Mouse (Mus musculus) embryonic facial prominence, embryonic 11.5 days (tissue): Measurements from ENCODE around the gene Taok3. TPM values are rescaled to one million over a fixed set of nuclear protein-coding genes. Genes with fewer than 3 reads are reported as not detected.
A peak's percentile ranks its signal among the peaks of the same experiment; 100 is the strongest.

Experiments used
- ATAC-seq: fragments of 200-750 bp; cut with Nextera tagmentation; replicated peaks from 2 replicates; pipeline ENCODE4 v1.8.0; 2017; ENCODE audit warnings: low read depth; ENCODE audit not compliant: insufficient number of reproducible peaks, low FRiP score, low TSS enrichment
- DNase-seq: peaks from one replicate; pipeline ENCODE4 v3.0.0-alpha.2; 2015; ENCODE audit warnings: low spot score
- H3K27ac ChIP-seq: fragments of 300-500 bp; sonication (generic); replicated peaks from 2 replicates; pipeline ENCODE4 v1.5.1; 2014; ENCODE audit warnings: mild to moderate bottlenecking, low read depth, low read length, control low read depth
- H3K27me3 ChIP-seq: fragments of 300-500 bp; sonication (generic); 2 replicates; pipeline ENCODE4 v1.6.1; 2014; ENCODE audit warnings: mild to moderate bottlenecking, low read length, moderate library complexity, mixed read lengths; ENCODE audit not compliant: control insufficient read depth, insufficient read depth
- H3K36me3 ChIP-seq: fragments of 300-500 bp; sonication (generic); replicated peaks from 2 replicates; pipeline ENCODE4 v1.6.1; 2014; ENCODE audit warnings: low read depth, mild to moderate bottlenecking, low read length, moderate library complexity, mixed read lengths; ENCODE audit not compliant: control insufficient read depth, insufficient read depth
- H3K4me1 ChIP-seq: fragments of 300-500 bp; sonication (generic); 2 replicates; pipeline ENCODE4 v1.6.1; 2014; ENCODE audit warnings: low read length, mixed read lengths; ENCODE audit not compliant: control insufficient read depth, insufficient read depth
- H3K4me2 ChIP-seq: fragments of 300-500 bp; sonication (generic); 2 replicates; pipeline ENCODE4 v1.6.1; 2014; ENCODE audit warnings: low read depth, mild to moderate bottlenecking, control low read depth, low read length, moderate library complexity
- H3K4me3 ChIP-seq: fragments of 300-500 bp; sonication (generic); 2 replicates; pipeline ENCODE4 v1.5.1; 2014; ENCODE audit warnings: low read depth, low read length, control low read depth
- H3K9ac ChIP-seq: fragments of 300-500 bp; sonication (generic); replicated peaks from 2 replicates; pipeline ENCODE4 v1.6.1; 2014; ENCODE audit warnings: mild to moderate bottlenecking, control low read depth, low read length
- H3K9me3 ChIP-seq: fragments of 300-500 bp; sonication (generic); replicated peaks from 2 replicates; pipeline ENCODE4 v1.6.1; 2016; ENCODE audit warnings: mild to moderate bottlenecking, low read length, inconsistent platforms, mixed read lengths; ENCODE audit not compliant: control insufficient read depth
- WGBS: fragments of 180-500 bp; shearing (Covaris S2); extraction: QIAGEN DNeasy Blood & Tissue Kit; methylation state at CpG from one replicate; pipeline ENCODE4 v1.1.7; 2014; 5-methylcytosine and 5-hydroxymethylcytosine counted together
- polyA plus RNA-seq: library from polyadenylated mRNA; unstranded; fragments of >200 nt; fragmentation: Nextera tagmentation; extraction: Ambion mirVana; gene quantifications from 2 replicates; pipeline ENCODE4 v1.2.1, GENCODE M21; 2014

Taok3 gene
- polyA plus RNA-seq, 1 experiment from 2014 or later: 12.0 TPM

GRCm38 (mm10) chr5:117138295-117138988 is 18.5 kb downstream of the Taok3 start:
- no peak overlapping the region for H3K4me2 ChIP-seq
- H3K9me3 ChIP-seq: no peaks in the 10 kb centered on the region
- no peaks in the 10 kb centered on the region for H3K36me3 ChIP-seq
- ATAC-seq (no peak), DNase-seq (no peak)
- H3K4me1 ChIP-seq: no peaks in the 10 kb centered on the region; the same call in 1 of the 2 replicates
- H3K27ac ChIP-seq: no peak overlapping the region
- H3K9ac ChIP-seq: no peak overlapping the region
- no peak overlapping the region for H3K4me3 ChIP-seq
- 78% methylated on average over 11 of the region's 11 CpGs for WGBS
- H3K27me3 ChIP-seq: no peaks in the 10 kb centered on the region

GRCm38 (mm10) chr5:117139822-117140221 is 19.9 kb downstream of the Taok3 start:
- ATAC-seq (no peak), DNase-seq (no peak)
- no peaks in the 10 kb centered on the region for H3K9me3 ChIP-seq
- no peak overlapping the region for H3K27ac ChIP-seq
- no peak overlapping the region for H3K9ac ChIP-seq
- no peaks in the 10 kb centered on the region for H3K27me3 ChIP-seq
- no peak overlapping the region for H3K4me3 ChIP-seq
- no peak overlapping the region for H3K4me2 ChIP-seq
- H3K36me3 ChIP-seq: no peaks in the 10 kb centered on the region
- no peaks in the 10 kb centered on the region; the same call in 1 of the 2 replicates for H3K4me1 ChIP-seq
- WGBS: 76% methylated on average over 8 of the region's 8 CpGs

- H3K9me3 ChIP-seq: no peaks in the 10 kb centered on the region
- H3K27ac ChIP-seq: no peak overlapping the region
- no peak for DNase-seq
- no peak overlapping the region for H3K4me3 ChIP-seq
- WGBS: 78% methylated on average over 7 of the region's 7 CpGs
- no peaks in the 10 kb centered on the region; the same call in 1 of the 2 replicates for H3K4me1 ChIP-seq
- ATAC-seq: no peak
- H3K9ac ChIP-seq: no peak overlapping the region
- H3K27me3 ChIP-seq: no peaks in the 10 kb centered on the region
- no peaks in the 10 kb centered on the region for H3K36me3 ChIP-seq
- H3K4me2 ChIP-seq: no peak overlapping the region
These were observed 20.4 kb downstream of the Taok3 start for GRCm38 (mm10) chr5:117140374-117140773.

GRCm38 (mm10) chr5:117143721-117144135 is 23.8 kb downstream of the Taok3 start:
- Histone ChIP-seq H3K4me3 (no peak overlapping the region), H3K4me1 (no peaks in the 10 kb centered on the region), H3K27ac (no peak overlapping the region), H3K9ac (no peak overlapping the region), H3K4me2 (no peak overlapping the region), H3K36me3 (no peaks in the 10 kb centered on the region), H3K27me3 (no peaks in the 10 kb centered on the region), H3K9me3 (no peaks in the 10 kb centered on the region)
- ATAC-seq (no peak), DNase-seq (peak; percentile 51)
- WGBS: 59% methylated on average over 9 of the region's 9 CpGs

- Histone ChIP-seq H3K4me2 (no peak overlapping the region), H3K4me3 (no peak overlapping the region), H3K27ac (no peak overlapping the region), H3K27me3 (no peaks in the 10 kb centered on the region), H3K4me1 (no peaks in the 10 kb centered on the region), H3K9me3 (no peaks in the 10 kb centered on the region), H3K9ac (no peak overlapping the region), H3K36me3 (no peaks in the 10 kb centered on the region)
- ATAC-seq (no peak), DNase-seq (no peak)
These were observed 26.2 kb downstream of the Taok3 start for GRCm38 (mm10) chr5:117146165-117146564.

- no peak overlapping the region for H3K27ac ChIP-seq
- no peak overlapping the region for H3K9ac ChIP-seq
- no peaks in the 10 kb centered on the region for H3K36me3 ChIP-seq
- no peaks in the 10 kb centered on the region for H3K9me3 ChIP-seq
- no peak overlapping the region for H3K4me2 ChIP-seq
- DNase-seq (no peak), ATAC-seq (no peak)
- WGBS: 87% methylated on average over 16 of the region's 16 CpGs
- no peaks in the 10 kb centered on the region for H3K4me1 ChIP-seq
- H3K4me3 ChIP-seq: no peak overlapping the region
- H3K27me3 ChIP-seq: no peaks in the 10 kb centered on the region
These were observed 27.5 kb downstream of the Taok3 start for GRCm38 (mm10) chr5:117147187-117148095.

GRCm38 (mm10) chr5:117149054-117149942 is 29.4 kb downstream of the Taok3 start:
- no peak for DNase-seq
- WGBS: 78% methylated on average over 16 of the region's 16 CpGs
- no peak overlapping the region for H3K27ac ChIP-seq
- H3K36me3 ChIP-seq: no peaks in the 10 kb centered on the region
- H3K4me2 ChIP-seq: no peak overlapping the region
- no peaks in the 10 kb centered on the region for H3K4me1 ChIP-seq
- no peak for ATAC-seq
- no peak overlapping the region for H3K9ac ChIP-seq
- H3K27me3 ChIP-seq: no peaks in the 10 kb centered on the region
- no peak overlapping the region for H3K4me3 ChIP-seq
- no peaks in the 10 kb centered on the region for H3K9me3 ChIP-seq
